Mouse (Mus musculus) heart, postnatal 0 days (tissue): ENCODE results near the gene Elavl3.

Source experiments
- CTCF ChIP-seq: IDR thresholded peaks from 2 replicates; pipeline ENCODE4 v1.5.1; 2016; ENCODE audit warnings: antibody characterized with exemption, control low read depth, low read depth
- EP300 ChIP-seq: IDR thresholded peaks from 2 replicates; pipeline ENCODE4 v1.6.1; 2016; ENCODE audit warnings: antibody characterized with exemption, low read depth

- no peak for TF ChIP-seq EP300
- no peak for TF ChIP-seq CTCF
Observed at GRCm38 (mm10) chr9:22069881-22070553, 18.2 kb upstream of the Elavl3 start.
